Mouse (Mus musculus) hindlimb bud, embryonic 11.5 days (tissue): ENCODE measurements at regions not wholly inside any gene's neighbourhood (a gene's known extent, or its start where the extent isn't known, plus 50 kb on each side); places are given as distances from the start of the nearest gene placed in this dataset.

Experiments
- DNase-seq: peaks from one replicate; pipeline ENCODE4 v3.0.0-alpha.2; 2012; ENCODE audit warnings: low read depth, low spot score; ENCODE audit errors: extremely low spot score

DNA sequence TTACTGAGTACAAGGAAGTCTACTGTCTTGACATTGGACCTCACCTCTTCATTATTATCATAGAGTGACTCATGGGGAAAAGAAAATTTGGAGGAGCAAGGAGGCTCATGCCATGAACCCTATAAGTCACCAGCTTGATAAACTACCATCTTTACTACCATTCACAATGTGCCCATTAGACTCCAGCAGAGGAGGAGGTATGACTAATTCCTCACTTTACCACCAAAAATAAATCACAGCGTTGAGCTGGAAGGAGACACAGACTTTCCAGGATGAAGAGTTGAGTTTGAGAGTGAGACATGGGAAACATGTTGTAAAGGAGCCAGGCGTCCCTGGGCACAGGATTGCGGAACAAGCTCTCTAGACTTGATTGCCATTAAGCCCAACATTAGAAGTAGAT, 195.0 kb upstream of the Mctp2 start:
- no peak for DNase-seq

DNA sequence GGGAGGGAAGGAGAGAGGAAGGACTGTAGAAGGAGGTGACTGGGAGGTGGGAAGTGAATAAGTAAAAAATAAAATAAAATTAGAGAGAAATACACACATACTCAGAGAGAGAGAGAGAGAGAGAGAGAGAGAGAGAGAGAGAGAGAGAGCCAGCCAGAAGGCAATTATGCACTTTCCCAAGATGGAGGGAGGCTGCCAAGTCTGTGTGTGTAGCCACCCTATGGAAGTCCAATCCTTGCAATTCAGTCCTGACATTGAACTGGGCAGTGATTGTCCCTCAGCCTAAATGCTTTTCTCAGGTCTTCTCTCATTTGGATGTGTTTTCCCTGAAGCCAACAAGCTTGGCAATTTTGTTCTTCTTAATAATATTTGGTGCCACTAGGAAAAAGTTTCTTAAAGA, 197.3 kb upstream of the Mctp2 start:
- DNase-seq = no peak

DNA sequence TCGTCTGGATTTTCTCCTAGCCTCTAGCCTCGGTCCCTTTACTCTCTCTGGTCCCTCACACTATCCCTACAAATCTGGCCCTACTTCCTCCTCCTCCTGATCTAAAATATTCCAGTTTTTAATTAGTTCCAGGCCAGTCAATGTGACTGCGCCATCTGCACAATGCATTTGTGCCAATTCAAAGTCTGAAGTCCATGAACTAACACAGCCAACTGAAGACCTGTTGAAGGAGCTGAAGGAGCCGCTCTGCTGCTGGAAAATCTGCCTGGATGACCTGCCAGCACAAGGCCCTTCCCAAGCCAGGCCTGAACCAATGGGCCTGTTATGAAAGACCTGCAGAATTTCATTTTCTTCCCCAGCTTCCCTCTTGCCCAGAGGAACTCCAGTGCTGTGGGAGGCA, 197.9 kb upstream of the Mctp2 start:
- no peak for DNase-seq

DNA sequence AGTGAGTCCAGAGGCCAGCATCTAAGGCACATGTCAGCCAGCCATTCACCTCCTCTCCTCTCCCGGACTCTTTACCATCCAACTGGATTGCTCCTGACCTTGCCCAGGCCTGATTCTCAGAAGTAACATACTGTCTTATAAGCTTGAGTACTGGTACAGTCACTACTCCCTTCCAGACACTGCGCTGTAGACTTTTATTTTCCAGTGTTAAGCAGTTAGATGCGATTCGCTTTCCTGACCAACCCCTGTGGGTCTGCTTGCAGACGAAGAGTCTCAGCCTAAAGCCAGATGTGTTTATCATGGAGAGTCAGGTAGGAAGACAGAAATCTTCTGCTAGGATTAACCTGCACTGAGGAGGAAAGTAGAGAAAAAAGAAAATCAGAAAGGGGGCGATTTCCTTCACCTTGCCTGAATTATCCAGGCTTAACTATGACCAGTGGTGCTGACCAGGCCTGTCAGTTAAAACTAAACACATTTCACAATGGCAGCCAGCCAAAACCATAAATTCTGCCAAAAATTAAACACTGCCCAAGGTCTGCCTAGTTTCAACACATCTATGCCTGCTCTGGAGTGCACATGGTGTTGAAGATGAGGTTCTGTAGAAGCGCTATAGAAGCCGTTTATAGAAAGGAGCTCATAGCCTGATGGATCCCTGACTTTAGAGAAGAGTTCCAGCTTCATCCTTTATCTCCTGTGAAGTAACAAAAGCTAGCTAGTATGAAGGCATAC, 199.5 kb upstream of the Mctp2 start:
- DNase-seq = no peak

DNA sequence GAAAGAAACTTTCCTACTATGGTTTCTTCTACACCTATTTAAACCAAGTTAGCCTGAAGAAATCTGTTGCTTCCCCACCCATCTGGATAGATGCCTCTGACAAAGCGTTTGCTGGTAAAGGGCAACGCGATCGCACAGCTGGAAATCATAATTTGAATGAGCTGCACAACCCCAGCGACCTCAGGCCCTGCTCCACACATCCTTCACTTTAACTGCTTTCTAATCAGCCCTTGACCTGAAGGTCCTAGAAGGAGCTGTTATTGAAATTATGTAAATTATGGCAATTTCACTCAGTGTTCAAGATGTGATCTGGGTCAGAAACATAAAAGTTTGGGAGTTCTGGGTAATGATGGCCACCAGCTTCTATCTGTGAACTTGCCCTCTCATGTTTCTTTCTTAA, 201.5 kb upstream of the Mctp2 start:
- DNase-seq = peak; percentile 30

DNA sequence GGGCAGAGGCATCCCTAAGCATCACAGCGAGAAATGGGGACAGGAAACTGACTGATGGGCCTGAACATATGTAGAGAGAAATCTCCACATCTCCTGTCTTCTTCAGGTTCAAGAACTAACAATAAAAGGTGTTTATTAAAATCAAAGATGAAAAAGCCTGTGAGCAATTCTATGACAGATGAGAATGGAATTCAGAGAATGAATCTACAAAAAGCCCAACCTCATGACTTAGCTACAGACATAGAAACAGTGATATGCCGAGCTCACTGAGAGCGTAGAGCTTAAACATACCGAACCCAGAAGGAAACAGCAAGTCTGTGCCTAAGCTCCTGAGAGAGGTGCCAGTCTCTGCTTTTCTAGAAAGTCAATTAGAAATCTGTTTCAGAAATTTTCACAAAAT, 203.7 kb upstream of the Mctp2 start:
- no peak for DNase-seq

DNA sequence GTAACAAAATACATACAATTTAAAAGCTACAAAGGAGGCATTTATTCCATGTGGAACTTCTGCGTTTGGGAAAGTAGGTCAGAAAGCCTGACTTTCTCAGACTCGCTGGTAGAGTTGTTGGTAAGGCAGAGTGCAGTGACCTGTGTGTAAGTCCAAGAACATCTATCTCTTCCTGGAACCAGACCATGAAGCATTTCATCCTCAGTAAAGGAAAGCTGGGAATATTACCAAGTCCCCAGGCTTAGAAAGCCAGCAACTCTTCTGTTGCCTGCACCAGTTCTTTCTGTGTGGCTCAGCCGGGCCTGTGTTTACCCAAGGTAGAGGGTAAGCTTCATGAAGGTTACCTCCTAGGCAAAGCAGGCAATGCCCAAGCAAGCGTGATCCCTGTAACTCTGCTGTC, 207.0 kb upstream of the Mctp2 start:
- no peak for DNase-seq

DNA sequence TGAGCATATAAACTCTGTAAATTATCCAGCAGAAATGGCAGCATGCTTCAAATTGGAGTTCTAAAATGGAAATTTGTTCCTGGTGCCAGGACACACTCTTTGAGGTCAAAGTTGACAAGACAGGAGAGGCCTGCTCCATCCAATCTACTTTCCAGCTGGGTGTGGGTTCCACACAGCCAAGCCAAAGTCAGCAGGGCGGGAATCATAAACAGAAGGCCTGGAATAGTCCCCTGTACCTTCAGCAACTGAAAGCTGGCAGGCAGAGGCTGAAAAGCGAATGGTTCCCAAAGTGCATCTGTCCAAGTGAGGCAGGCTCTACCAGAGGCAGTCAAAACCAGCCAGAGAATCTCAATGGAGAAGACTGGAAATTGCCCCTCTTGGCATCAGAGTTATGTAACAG, 208.4 kb upstream of the Mctp2 start:
- DNase-seq = no peak

DNA sequence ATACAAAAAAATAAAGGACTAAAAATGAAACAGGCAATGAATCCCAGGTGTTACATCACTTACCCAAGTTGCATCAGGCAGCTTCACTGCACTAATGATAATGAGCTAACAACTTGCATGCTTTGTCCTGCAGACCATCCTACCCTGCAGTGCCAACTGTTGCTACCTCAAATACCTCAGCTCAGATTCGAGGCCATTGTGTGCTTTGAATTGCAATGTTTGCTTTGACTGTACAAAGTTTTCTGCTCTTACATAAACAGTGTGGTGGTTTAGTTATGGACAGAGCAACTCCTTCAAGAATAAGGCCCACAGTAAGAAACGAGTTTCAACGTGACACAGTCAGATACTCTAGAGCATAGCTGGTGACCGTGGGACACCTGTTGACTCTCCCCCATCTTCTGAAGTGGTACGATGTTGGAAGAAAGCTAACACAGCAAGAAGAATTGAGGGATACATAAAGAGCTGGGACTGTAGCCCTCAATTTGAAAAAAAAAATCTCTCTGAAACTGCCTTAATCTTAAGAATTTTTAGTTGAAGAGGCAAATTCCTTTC, 212.1 kb upstream of the Mctp2 start:
- DNase-seq = no peak

DNA sequence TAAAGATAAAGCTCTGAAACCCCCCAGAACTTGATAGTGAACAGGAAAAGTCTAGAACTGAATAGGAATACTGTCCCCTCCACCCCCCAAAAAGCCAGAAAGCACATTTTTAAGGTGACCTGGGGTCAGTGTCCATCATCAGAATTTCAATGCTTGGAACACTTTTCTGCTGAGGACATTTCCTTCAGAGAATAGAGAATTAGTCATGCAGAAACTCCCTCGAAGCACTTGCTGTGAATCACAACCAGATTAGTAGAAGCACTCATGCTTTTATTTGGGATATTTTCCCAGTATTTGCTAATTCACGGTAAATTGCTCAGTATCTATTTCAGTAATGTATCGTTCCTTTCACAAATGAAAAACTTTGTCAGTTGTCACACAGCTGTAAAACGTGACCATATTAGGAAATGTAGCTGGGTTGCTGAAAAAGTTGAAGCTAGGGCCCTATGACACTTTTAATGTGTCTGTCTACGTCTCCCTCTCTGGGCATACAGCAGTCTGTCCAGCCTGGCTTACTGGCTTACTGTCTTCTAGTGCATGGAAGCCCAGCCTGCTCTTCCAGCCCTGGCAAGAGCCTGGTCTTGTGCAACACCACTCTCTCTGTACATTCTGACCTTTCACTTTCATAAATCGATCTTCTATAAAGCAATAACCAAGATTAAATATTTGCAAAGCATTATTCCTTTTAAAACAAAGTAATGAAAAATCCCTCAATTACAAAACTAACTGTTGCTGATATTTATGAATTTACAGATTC, 213.1 kb upstream of the Mctp2 start:
- DNase-seq = no peak

DNA sequence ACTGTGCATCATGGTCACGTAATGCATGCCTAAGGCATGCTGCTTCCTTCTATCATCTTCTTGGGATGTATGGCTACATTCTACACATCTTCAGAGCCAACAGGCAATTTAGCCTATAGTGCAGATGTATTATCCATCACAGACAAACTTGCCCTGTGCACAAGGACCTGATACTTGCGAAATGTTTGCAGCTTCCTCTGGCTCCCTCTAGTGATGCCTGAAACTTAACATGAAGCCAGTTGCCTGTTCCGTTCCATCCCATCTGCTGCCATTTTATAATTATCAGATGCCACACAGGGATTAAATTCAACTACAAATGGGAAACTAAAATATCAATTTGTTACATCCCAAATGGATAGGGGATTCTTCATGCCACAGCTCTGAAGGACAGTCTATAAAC, 222.5 kb upstream of the Mctp2 start:
- DNase-seq = no peak

DNA sequence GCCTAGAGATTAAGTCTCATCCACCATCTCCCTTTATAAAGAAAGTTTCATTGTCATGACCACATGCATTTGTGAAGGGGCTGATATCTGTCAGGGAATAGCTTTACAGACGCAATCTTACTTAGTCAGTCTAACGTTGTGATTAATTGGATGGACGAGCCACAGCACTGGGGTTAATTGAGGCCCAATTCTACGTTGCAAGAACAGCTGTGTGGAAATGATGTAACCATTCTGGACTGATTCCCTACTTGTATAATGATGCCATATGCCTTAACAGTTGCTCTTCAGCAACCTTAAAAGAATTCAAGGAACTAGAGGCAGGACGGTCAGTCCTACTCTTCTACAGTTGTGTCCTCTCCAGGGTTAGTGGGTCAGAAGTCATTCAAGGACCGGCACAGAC, 231.9 kb upstream of the Mctp2 start:
- DNase-seq = no peak

DNA sequence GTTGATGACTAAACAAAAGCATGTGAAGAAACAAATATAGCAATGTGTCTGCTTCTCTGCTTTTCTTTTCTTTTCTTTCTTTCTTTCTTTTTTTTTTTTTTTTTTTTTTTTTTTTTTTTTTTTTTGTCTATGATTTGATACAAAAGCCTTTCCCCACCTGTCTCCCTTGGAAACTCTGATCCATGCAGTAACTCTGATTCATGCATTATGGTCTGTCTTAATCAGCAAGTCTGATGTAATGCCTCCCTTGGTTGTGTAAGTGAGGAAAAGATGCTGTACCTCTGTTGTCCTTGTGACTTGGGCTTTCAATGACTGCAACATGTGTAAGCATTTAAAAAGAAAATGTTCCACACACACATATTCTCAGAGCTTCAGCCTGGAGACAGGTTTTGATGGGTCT, 233.5 kb upstream of the Mctp2 start:
- DNase-seq = no peak

DNA sequence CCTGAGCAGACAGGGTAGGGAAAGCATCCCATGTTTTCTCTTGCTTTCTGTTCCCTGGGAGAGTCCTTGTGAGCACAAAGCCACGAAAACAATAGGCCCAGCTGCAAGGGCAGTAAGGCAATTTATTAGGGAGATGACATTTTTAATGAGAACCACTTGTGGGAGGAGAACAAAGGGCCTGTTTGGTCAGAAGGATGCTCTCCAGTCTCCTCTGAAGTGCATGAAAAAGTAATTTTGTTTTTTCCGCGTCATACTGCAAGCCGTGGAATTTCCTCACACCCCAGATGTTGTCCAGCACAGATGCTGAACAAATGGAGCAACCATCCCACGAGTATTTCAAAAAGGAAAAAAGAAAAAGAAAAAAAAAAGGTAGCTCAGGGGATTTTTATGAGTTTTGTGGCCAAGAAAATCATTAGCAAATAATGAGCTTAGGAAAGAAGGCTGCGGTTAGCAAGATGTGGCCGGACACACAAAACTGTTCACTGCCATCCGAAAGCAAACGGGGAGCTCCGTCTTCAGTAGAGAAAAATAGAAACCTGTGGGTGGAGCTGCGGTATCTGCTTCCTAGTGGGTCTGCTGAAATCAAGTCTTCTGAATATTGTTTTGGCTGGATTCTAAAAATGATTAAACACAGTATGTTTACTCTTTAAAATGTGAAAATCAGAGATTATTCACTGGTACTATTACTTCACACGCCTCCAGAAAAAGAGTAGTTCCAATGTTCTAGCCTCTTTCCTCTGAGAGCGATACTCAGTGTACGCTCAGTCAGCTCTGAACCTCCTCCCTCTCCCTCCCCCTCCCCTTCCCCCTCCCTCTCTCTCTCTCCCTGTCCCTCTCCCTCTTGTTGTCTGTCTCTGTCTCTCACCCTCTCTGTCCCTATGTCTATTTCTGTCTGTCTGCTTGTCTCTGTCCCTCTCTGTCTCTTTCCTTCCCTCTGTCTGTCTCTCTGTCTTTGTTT, 235.4 kb upstream of the Mctp2 start:
- peak; percentile 42 for DNase-seq

DNA sequence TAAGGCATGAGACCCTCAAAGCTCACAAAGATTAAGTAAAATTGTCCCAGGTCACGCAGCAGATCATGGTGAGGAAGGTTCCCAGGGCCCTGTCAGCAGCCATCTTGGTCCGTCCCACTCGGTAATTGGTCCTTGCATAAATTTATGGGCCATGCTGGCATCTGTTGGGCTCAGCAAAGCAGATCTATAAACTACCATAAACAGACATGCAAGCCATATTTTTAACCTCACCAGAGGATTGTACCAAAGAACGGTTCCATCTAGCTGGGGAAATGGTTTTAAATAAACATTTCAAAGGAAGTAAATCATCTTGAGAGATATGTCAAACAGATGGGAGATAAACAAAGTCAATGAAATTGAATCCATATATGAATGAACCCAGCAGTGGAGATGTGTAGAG, 237.1 kb upstream of the Mctp2 start:
- DNase-seq = no peak

DNA sequence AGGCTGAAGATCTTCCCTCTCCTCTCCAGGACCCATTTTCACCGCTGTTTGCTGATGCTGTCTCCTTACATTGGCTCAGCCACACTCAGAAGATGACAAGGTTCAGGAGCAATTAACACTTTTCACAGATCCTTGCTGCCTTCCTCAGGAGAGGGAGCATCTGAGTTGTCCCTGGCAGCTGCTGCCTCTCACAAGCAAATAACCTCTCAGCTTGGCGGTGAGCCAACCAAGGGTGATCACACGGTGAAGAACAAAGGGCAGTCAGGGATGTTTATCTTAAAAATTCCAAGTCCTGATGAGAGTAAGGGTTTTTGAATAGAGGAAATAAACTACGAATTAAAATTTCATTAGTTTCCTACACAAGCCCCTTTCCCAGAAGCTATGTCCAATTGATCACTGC, 237.5 kb upstream of the Mctp2 start:
- DNase-seq = no peak

DNA sequence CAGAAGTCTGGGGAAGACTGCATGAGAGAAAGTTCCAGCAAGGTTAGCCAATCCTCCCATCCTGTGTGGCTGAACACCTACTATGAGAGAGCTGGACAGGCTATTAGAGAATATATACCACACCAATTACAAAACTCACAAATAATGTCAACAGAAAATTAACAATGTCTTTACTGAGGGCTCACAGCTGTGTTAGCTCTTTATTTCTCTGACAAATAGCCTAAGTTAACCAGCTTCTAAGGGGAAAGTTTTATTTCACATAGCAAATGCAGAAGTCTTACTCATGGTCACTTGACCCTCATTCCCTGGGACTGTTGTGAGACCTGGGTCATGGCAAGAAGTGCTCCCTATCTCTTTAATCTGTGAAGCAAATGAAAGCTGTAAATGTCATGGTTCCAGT, 261.0 kb upstream of the Mctp2 start:
- no peak for DNase-seq

DNA sequence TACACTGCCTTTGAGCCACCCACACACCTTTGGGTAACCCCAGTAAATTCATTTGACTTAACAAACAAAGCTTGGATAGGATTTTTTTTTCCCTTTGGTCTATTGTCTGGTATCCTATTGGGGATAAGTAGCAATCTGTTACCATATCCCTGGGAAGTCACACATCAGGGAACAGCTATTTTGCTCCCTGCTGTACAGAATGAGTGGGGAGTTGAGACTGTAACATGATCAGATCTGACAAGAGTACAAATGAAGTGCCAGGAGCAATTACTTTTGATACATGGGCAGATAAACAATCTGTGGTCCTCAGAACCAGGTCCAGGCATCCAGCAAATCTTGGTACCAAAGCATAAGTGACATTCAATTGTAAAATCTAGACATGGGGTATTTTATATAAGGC, 262.8 kb upstream of the Mctp2 start:
- DNase-seq = no peak

DNA sequence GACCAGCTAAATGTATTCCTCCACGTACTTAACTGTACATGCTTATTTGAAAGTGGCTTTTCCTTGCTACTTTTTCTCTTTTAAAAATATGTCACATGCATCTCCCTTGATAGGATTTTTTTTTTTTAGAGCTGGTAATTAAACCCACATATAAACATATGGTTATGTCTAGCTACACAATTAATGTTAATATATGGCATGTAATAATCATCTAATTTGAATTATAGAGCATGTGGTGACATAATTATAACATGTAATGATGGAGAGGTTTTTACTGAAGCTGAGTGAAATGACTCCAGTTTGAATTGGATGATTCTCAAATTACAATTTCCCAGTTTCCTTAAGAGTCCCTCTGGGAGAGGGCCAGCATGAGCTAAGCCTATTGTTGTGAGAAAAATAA, 267.9 kb upstream of the Mctp2 start:
- no peak for DNase-seq

DNA sequence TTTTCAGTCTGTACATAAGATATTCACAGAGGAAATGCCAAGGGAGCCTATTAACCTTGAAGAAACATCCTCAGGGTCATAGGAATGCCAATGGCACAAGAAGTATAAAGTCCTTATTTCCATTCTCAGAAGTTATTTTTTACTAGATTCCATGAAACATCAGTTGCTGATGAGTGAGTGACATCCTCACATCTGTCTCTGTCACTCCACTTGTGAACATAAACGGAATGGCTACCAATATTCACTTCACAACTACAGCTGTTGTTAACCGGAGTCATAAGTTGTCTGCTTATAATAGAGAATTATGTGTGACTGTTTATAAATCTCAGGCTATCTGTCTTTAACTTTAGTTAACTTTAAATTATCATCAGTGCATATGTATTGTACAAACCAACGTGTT, 278.0 kb upstream of the Mctp2 start:
- DNase-seq = no peak

DNA sequence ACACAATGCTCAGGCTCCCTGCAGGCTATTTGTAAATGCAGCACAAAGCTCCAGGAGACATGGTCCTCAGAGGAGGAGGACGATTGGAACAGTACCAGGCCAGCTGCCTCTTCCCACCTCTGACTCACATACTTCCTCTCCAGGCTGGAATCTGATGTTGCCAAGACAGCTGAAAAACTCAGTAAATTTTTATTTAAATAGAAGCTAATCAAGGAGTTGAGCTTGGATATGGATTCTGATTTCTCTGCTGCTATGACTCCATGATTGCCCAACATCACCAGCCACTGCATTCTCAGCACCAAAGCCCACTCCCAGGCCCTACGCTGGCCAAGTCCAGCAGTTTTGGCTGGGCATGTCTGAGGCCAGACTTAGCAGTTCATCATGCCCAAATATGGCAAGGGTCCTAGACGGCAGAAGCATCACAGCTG, 282.8 kb upstream of the Mctp2 start:
- DNase-seq = no peak
